Mouse (Mus musculus): ENCODE data around the gene Rarres2.

GRCm38 (mm10) chr6:48555104-48555890 lies 17.3 kb downstream of the Rarres2 start:
- no peak for TF ChIP-seq POLR2AphosphoS5 (IDR thresholded peaks at IDR 0.05; ENCODE audit: borderline replicate concordance, low read depth, low read length)
- TF ChIP-seq EP300 (IDR thresholded peaks at IDR 0.05; ENCODE audit: low read depth in 1 of 2, low read length in 2 of 2), result no peak
- TF ChIP-seq MAFK (IDR thresholded peaks at IDR 0.05; ENCODE audit: borderline replicate concordance, low read depth, low read length), result no peak
- no peak for TF ChIP-seq POLR2A (IDR thresholded peaks at IDR 0.05; ENCODE audit: control insufficient read depth in 1 of 2, insufficient read depth in 1 of 2, low read depth in 1 of 2, low read length in 2 of 2, poor library complexity in 1 of 2)
- TF ChIP-seq E2F4 (IDR thresholded peaks at IDR 0.05; ENCODE audit: borderline replicate concordance, low read depth, low read length), result no peak
- no peak for TF ChIP-seq CTCF (IDR thresholded peaks at IDR 0.05 in 2 of 3, conservative IDR thresholded peaks at IDR 0.05 in 1 of 3; ENCODE audit: control insufficient read depth in 1 of 3, insufficient read depth in 1 of 3, low read depth in 2 of 3, low read length in 3 of 3, poor library complexity in 1 of 3, severe bottlenecking in 1 of 3)
- TF ChIP-seq MYB (IDR thresholded peaks at IDR 0.05; ENCODE audit: low read depth, low read length), result no peak
- no peak for TF ChIP-seq ZNF384 (IDR thresholded peaks at IDR 0.05; ENCODE audit: low read depth, low read length)
- no peak for TF ChIP-seq NRF1 (IDR thresholded peaks at IDR 0.05; ENCODE audit: insufficient read depth, low read depth, low read length, poor library complexity, severe bottlenecking)
